Mouse (Mus musculus) kidney, adult 2 months (tissue): ENCODE measurements at regions not wholly inside any gene's neighbourhood (a gene's known extent, or its start where the extent isn't known, plus 50 kb on each side); places are given as distances from the start of the nearest gene placed in this dataset.

ENCODE experiments used
- CTCF ChIP-seq: fragments of 200-500 bp; conservative IDR thresholded peaks from 2 replicates; pipeline ENCODE4 v1.5.1; 2011; ENCODE audit warnings: low read depth, mild to moderate bottlenecking, control low read depth, low read length, moderate library complexity, mixed read lengths; ENCODE audit not compliant: insufficient read depth, insufficient read length
- POLR2A ChIP-seq: fragments of 200-500 bp; IDR thresholded peaks from one replicate; pipeline ENCODE4 v1.6.1; 2011; ENCODE audit warnings: low read depth, low read length, control low read depth

DNA sequence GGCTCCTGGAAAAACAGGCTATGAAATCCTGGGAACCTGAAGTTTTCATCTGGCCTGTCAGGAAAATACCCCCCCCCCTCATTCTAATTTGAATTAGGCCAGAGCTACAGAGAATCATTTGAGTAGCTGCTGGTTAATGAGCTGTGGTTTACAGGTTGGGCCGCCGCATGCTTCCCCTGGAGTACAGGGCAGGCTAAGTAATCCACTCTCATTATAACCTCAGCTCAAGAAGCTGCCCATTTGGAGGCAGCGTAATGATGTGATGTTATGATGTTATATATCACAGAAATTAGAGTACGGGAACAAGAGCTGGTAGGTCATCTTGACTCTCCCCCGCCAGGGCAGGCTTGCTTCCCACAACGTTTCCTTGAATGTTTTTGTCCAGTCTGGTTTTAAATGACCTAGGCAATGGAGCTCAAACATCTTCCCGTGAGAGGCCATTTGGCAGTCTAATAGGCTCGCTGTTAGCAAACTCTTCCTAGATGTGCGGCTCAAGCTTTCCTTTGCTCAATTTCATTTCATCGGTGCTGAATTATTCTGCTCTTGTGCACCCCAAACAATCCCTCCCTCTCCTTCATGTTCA lies 315.0 kb downstream of the D3Ertd751e start:
- TF ChIP-seq CTCF: no peak
- no peak for TF ChIP-seq POLR2A
